Comparison of ENCODE assay signal across 20 mouse cellular contexts in the genomic region with DNA sequence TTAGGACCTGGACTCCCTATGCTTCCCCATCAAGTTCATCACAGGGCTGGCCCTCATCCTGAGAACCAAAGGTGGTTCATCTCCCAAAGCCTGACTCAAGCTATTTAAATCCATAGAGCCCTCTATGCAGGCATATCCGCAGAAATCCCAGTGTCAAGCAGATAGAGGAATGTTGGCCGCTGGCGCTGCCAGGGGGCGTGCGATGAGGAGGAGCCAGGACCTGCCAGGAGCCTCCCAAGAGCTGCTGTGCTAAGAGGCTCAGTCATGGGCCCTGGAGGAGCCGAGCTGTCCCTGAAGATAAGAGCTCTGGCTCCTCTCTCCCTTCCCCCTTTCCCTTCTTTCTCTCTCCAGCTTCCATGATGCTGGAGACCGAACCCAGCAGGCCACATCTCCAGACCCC.
DNase-seq lines count a peak whose midpoint lies in the region; ATAC-seq and TF ChIP-seq lines count a peak whose summit lies in the region.
"Had no signal": no experiment of that assay in that cellular context is flagged by ENCODE, and none has a peak within 500 bp of the region (broad histone marks: within the 10 kb centered on the region; RNA-seq: fewer than 3 reads in every experiment).

No protein-coding gene starts in this region.

- no peaks in the 10 kb centered on the region for H3K36me3 ChIP-seq in heart, postnatal 0 days (replicated peaks; ENCODE audit: control insufficient read depth, insufficient read depth, low read length)
- no peaks in the 10 kb centered on the region for H3K36me3 ChIP-seq in intestine, postnatal 0 days (ENCODE audit: control insufficient read depth, insufficient read depth)
- no peaks in the 10 kb centered on the region for H3K36me3 ChIP-seq in stomach, postnatal 0 days (ENCODE audit: control insufficient read depth, insufficient read depth, low read length)
- H3K36me3 ChIP-seq: embryonic facial prominence, embryonic 10.5 days; limb, embryonic 13.5 days; liver, embryonic 13.5 days; midbrain, embryonic 12.5 days; neural tube, embryonic 12.5 days had no signal

- intact Hi-C loops in heart, postnatal 36 days (cut with DNase I) = no loop called here
- intact Hi-C loops in left cerebral cortex, postnatal 10 days (cut with DNase I) = no loop called here

- no peak for TF ChIP-seq CTCF in heart, postnatal 0 days (IDR thresholded peaks at IDR 0.05; ENCODE audit: low read depth)
- peak; percentile 31; the same call in 1 of the 2 replicates for TF ChIP-seq CTCF in intestine, postnatal 0 days (IDR thresholded peaks at IDR 0.05; ENCODE audit: low read depth)
- TF ChIP-seq CTCF in stomach, postnatal 0 days (IDR thresholded peaks at IDR 0.05; ENCODE audit: low read depth) = peak; percentile 30; the same call in 1 of the 2 replicates

- peaks cover 6% of the 10 kb centered on the region; the same call in 1 of the 2 replicates for H3K27me3 ChIP-seq in heart, postnatal 0 days (ENCODE audit: control insufficient read depth, insufficient read depth, low read length)
- no peaks in the 10 kb centered on the region for H3K27me3 ChIP-seq in intestine, postnatal 0 days (replicated peaks; ENCODE audit: control insufficient read depth, insufficient read depth, low read length)
- no peaks in the 10 kb centered on the region for H3K27me3 ChIP-seq in stomach, postnatal 0 days (ENCODE audit: control insufficient read depth, insufficient read depth, low read length)
- H3K27me3 ChIP-seq: liver, embryonic 13.5 days; midbrain, embryonic 12.5 days; neural tube, embryonic 12.5 days had no signal

- H3K4me2 ChIP-seq in heart, postnatal 0 days (ENCODE audit: low read depth, low read length) = no peak overlapping the region
- no peak overlapping the region for H3K4me2 ChIP-seq in intestine, postnatal 0 days (replicated peaks; ENCODE audit: low read depth)
- H3K4me2 ChIP-seq in stomach, postnatal 0 days (replicated peaks; ENCODE audit: low read depth) = no peak overlapping the region
- H3K4me2 ChIP-seq: hindbrain, embryonic 14.5 days; limb, embryonic 13.5 days; liver, embryonic 13.5 days; midbrain, embryonic 12.5 days; neural tube, embryonic 12.5 days had no signal

- H3K9ac ChIP-seq in heart, postnatal 0 days (replicated peaks; ENCODE audit: low read depth, low read length) = no peak overlapping the region
- no peak overlapping the region for H3K9ac ChIP-seq in intestine, postnatal 0 days (ENCODE audit: low read depth, low read length)
- no peak overlapping the region for H3K9ac ChIP-seq in stomach, postnatal 0 days (ENCODE audit: low read length)
- H3K9ac ChIP-seq: hindbrain, embryonic 14.5 days; limb, embryonic 13.5 days; liver, embryonic 13.5 days; midbrain, embryonic 12.5 days; neural tube, embryonic 12.5 days had no signal

- H3K4me1 ChIP-seq in heart, postnatal 0 days (ENCODE audit: control insufficient read depth, insufficient read depth) = peaks cover 7% of the 10 kb centered on the region; the same call in 1 of the 2 replicates
- H3K4me1 ChIP-seq in intestine, postnatal 0 days (replicated peaks; ENCODE audit: control insufficient read depth, insufficient read depth, low read length) = no peaks in the 10 kb centered on the region
- H3K4me1 ChIP-seq in stomach, postnatal 0 days (replicated peaks; ENCODE audit: control insufficient read depth, insufficient read depth) = peaks cover 2% of the 10 kb centered on the region; the same call in 1 of the 2 replicates
- H3K4me1 ChIP-seq: midbrain, embryonic 12.5 days; neural tube, embryonic 12.5 days had no signal

- no peak for TF ChIP-seq EP300 in heart, postnatal 0 days (IDR thresholded peaks at IDR 0.05; ENCODE audit: low read depth)
- no peak for TF ChIP-seq EP300 in stomach, postnatal 0 days (optimal IDR thresholded peaks at IDR 0.05)

- H3K27ac ChIP-seq in heart, postnatal 0 days (ENCODE audit: low read depth) = no peak overlapping the region
- no peak overlapping the region for H3K27ac ChIP-seq in intestine, postnatal 0 days (ENCODE audit: low read depth, low read length)
- no peak overlapping the region for H3K27ac ChIP-seq in stomach, postnatal 0 days (replicated peaks)
- H3K27ac ChIP-seq: embryonic facial prominence, embryonic 10.5 days; hindbrain, embryonic 14.5 days; kidney, postnatal 0 days; limb, embryonic 13.5 days; liver, embryonic 13.5 days; macrophage; midbrain, embryonic 12.5 days; neural tube, embryonic 12.5 days had no signal

- no peak overlapping the region for H3K4me3 ChIP-seq in heart, postnatal 0 days (ENCODE audit: low read depth, low read length)
- H3K4me3 ChIP-seq in intestine, postnatal 0 days (ENCODE audit: low read depth, low read length) = no peak overlapping the region
- no peak overlapping the region for H3K4me3 ChIP-seq in stomach, postnatal 0 days (ENCODE audit: low read depth, low read length)
- H3K4me3 ChIP-seq: embryonic facial prominence, embryonic 10.5 days; limb, embryonic 13.5 days; liver, embryonic 13.5 days; midbrain, embryonic 12.5 days; neural tube, embryonic 12.5 days had no signal

- no peaks in the 10 kb centered on the region for H3K9me3 ChIP-seq in heart, postnatal 0 days (replicated peaks; ENCODE audit: control insufficient read depth, low read length)
- H3K9me3 ChIP-seq in intestine, postnatal 0 days (ENCODE audit: control insufficient read depth) = no peaks in the 10 kb centered on the region
- no peaks in the 10 kb centered on the region for H3K9me3 ChIP-seq in stomach, postnatal 0 days (ENCODE audit: control insufficient read depth, low read length)
- H3K9me3 ChIP-seq: embryonic facial prominence, embryonic 10.5 days; limb, embryonic 13.5 days; liver, embryonic 13.5 days; midbrain, embryonic 12.5 days; neural tube, embryonic 12.5 days had no signal

- ATAC-seq in heart, postnatal 0 days (ENCODE audit: insufficient read depth, low read depth) = peak; percentile 50
- 0 out of 2 replicates have a peak, but pooled peaks have one; percentile 37 for ATAC-seq in intestine, postnatal 0 days
- no peak for ATAC-seq in stomach, postnatal 0 days (ENCODE audit: low FRiP score, low TSS enrichment)

- 32% methylated on average over 7 of the region's 7 CpGs for WGBS in heart, postnatal 0 days
- WGBS in intestine, postnatal 0 days = 71% methylated on average over 7 of the region's 7 CpGs
- 58% methylated on average over 6 of the region's 7 CpGs for WGBS in stomach, postnatal 0 days

- DNase-seq in heart, postnatal 0 days (ENCODE audit: low spot score) = peak; percentile 21
- DNase-seq in heart, postnatal 36 days = no peak
- DNase-seq in ovary, adult 18-20 months (ENCODE audit: low spot score) = peak; percentile 38
- no peak for DNase-seq in ovary, postnatal 14 days (ENCODE audit: low spot score)
- no peak for DNase-seq in stomach, postnatal 0 days (ENCODE audit: low spot score)
- DNase-seq in left cerebral cortex, postnatal 10 days (ENCODE audit: extremely low spot score in 1 of 2, low spot score in 2 of 2) = no peak
- DNase-seq: B cell, adult 2 months; cerebellum, adult 2 months; kidney, adult 11 months; liver, embryonic 13.5 days; right cerebral cortex, postnatal 25 days; thymus, postnatal 14 days had no signal

Comparison
In these comparisons a context has a peak if more than half of its experiments do, and no peak if none do; other contexts are left out.
1. DNase-seq: peak in heart, postnatal 0 days (single experiment) and ovary, adult 18-20 months (single experiment); none in heart, postnatal 36 days (0 of 2), ovary, postnatal 14 days (single experiment), stomach, postnatal 0 days (single experiment) and left cerebral cortex, postnatal 10 days (0 of 2).